Mouse (Mus musculus): ENCODE measurements around the gene E030018B13Rik. TPM values are rescaled to one million over a fixed set of nuclear protein-coding genes. Genes with fewer than 3 reads are reported as not detected.

Gene E030018B13Rik
- polyA plus RNA-seq (2015; fragmentation: Nextera tagmentation; extraction: Ambion mirVana): not detected in 2 replicates

DNA sequence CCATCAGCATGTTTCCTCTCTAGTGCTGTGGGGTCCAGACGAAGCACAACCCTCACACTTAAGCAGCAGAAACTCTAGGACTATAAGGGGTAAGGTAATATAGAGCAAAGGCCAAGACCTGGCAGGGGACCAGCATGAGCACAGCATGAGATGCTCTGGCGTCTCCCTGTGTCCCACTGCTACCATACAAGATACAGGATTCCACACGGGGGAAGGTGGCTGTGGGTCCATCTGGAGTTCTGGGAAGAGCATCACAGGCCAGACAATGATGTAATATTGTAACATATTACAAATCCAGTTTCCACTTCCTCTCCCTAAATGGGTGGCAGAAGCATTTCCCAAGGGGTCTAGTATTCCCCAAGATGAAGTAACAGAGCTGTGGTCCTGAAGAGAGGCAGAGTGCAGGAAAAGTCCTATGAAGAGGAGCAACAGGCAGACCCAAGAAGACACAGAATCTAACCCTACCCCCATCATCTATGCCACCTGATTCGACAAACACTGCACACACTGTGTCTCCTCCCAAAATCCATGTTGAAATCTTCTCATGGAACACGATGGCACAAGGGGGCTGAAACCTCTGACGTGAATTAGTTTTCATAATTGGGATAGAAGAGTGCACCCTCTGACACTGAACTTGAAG, at the start of gene E030018B13Rik:
E030018B13Rik (plus strand) TSS at position 590 of the 640 bp plus-strand sequence.
- ATAC-seq (ENCODE audit: low FRiP score): no peak
- no peak within 1 kb of the TSS for H3K4me3 ChIP-seq (replicated peaks)
- H3K27ac ChIP-seq (replicated peaks): no peak within 1 kb of the TSS
- no peak within 1 kb of the TSS for H3K4me2 ChIP-seq
- H3K27me3 ChIP-seq (replicated peaks): no peaks in the 10 kb centered on the region
- no peaks in the 10 kb centered on the region for H3K9me3 ChIP-seq (replicated peaks)
- WGBS: 93% methylated on average over 6 of the region's 6 CpGs
- peaks cover 44% of the 10 kb centered on the region for H3K4me1 ChIP-seq
- no peaks in the 10 kb centered on the region for H3K36me3 ChIP-seq
- H3K9ac ChIP-seq (replicated peaks): no peak within 1 kb of the TSS

- H3K36me3 ChIP-seq: no peaks in the 10 kb centered on the region
- H3K4me3 ChIP-seq (replicated peaks): no peak overlapping the region
- no peak for ATAC-seq (ENCODE audit: low FRiP score)
- H3K4me2 ChIP-seq: no peak overlapping the region
- no peak overlapping the region for H3K27ac ChIP-seq (replicated peaks)
- H3K9me3 ChIP-seq (replicated peaks): no peaks in the 10 kb centered on the region
- no peak overlapping the region for H3K9ac ChIP-seq (replicated peaks)
- no peaks in the 10 kb centered on the region for H3K4me1 ChIP-seq
- 82% methylated on average over 6 of the region's 6 CpGs for WGBS
- H3K27me3 ChIP-seq (replicated peaks): no peaks in the 10 kb centered on the region
Measured at GRCm38 (mm10) chr7:63868356-63868918, 48.2 kb upstream of the E030018B13Rik start.

- H3K4me3 ChIP-seq (replicated peaks): no peak overlapping the region
- peak; percentile 63 for ATAC-seq (ENCODE audit: low FRiP score)
- H3K9me3 ChIP-seq (replicated peaks): no peaks in the 10 kb centered on the region
- H3K27ac ChIP-seq (replicated peaks): no peak overlapping the region
- H3K9ac ChIP-seq (replicated peaks): no peak overlapping the region
- no peak overlapping the region for H3K4me2 ChIP-seq
- no peaks in the 10 kb centered on the region for H3K36me3 ChIP-seq
- no peaks in the 10 kb centered on the region for H3K27me3 ChIP-seq (replicated peaks)
- H3K4me1 ChIP-seq: no peaks in the 10 kb centered on the region
- 91% methylated on average over 6 of the region's 6 CpGs for WGBS
Measured at GRCm38 (mm10) chr7:63871698-63872097, 45.0 kb upstream of the E030018B13Rik start.

DNA sequence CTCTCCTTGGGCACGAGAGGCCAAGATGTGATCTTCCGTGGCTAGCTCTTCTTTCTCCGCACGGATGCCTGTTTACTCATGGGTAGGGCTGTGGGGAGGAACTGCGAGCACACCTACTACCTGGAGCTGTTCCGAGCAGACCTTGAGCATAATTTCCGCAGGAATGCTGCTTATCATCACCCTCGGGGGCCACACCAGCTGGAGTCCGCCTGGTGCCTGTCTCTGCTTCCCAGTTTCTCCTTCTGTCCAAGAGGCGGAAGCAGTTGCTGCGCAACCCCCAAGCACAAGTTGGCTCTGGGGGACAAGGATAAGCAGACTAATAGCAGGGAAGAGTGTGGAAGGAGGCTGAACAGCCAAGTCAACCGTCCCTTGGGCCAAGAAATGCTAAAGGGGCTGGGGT, 42.8 kb upstream of the E030018B13Rik start:
- Histone ChIP-seq H3K9me3 (replicated peaks) (no peaks in the 10 kb centered on the region), H3K9ac (replicated peaks) (no peak overlapping the region), H3K27me3 (replicated peaks) (no peaks in the 10 kb centered on the region), H3K4me2 (no peak overlapping the region), H3K4me1 (no peaks in the 10 kb centered on the region), H3K4me3 (replicated peaks) (no peak overlapping the region), H3K27ac (replicated peaks) (no peak overlapping the region), H3K36me3 (no peaks in the 10 kb centered on the region)
- ATAC-seq (ENCODE audit: low FRiP score): no peak
- 79% methylated on average over 12 of the region's 12 CpGs for WGBS

DNA sequence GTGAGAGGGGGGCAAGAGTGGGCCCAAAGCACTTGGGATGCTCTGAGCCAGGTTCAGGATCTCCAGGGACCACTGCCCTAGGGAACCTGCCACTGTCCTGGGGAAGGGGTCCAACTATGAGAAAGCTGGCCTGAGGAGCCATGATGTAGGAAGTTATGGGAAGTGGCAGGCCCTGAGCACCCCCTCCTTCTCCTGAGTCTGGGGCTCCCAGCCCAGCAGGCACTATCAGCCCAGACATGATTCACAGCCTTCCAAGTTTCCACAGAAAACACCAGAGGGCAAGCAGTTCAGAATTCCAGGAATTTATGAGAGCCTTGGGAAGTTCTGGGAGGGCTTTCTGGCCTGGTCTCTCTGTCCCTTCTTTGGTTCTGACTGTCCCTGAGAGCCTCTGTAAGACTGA, 41.0 kb upstream of the E030018B13Rik start:
- H3K27me3 ChIP-seq (replicated peaks): no peaks in the 10 kb centered on the region
- H3K36me3 ChIP-seq: no peaks in the 10 kb centered on the region
- no peak overlapping the region for H3K27ac ChIP-seq (replicated peaks)
- no peak overlapping the region for H3K4me3 ChIP-seq (replicated peaks)
- ATAC-seq (ENCODE audit: low FRiP score): no peak
- H3K9me3 ChIP-seq (replicated peaks): no peaks in the 10 kb centered on the region
- no peak overlapping the region for H3K4me2 ChIP-seq
- no peak overlapping the region for H3K9ac ChIP-seq (replicated peaks)
- no peaks in the 10 kb centered on the region for H3K4me1 ChIP-seq

DNA sequence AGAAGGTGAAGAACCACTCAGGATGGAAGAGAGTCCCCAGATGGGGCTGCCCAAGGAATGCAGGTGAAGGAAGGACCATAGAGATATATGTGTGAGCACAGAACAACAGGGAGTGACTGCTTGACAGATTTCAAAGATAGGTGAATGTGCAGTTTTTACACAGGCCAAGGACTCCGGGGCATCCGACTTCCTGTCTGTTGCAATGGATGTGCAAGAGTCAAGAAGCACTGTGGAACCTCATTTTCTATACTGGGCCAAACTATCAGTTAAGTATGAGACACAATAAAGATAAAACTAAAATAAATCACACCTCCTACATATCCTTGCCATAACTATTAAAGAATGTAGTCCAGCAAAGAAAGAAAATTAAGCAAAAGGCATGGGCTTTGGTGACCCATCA, 40.0 kb upstream of the E030018B13Rik start:
- WGBS: 94% methylated on average over 2 of the region's 2 CpGs
- Histone ChIP-seq H3K4me3 (replicated peaks) (no peak overlapping the region), H3K4me1 (no peaks in the 10 kb centered on the region), H3K9ac (replicated peaks) (no peak overlapping the region), H3K9me3 (replicated peaks) (no peaks in the 10 kb centered on the region), H3K4me2 (no peak overlapping the region), H3K36me3 (no peaks in the 10 kb centered on the region), H3K27ac (replicated peaks) (no peak overlapping the region), H3K27me3 (replicated peaks) (no peaks in the 10 kb centered on the region)
- ATAC-seq (ENCODE audit: low FRiP score): no peak

- no peaks in the 10 kb centered on the region for H3K4me1 ChIP-seq
- no peak for ATAC-seq (ENCODE audit: low FRiP score)
- H3K9ac ChIP-seq (replicated peaks): no peak overlapping the region
- H3K36me3 ChIP-seq: no peaks in the 10 kb centered on the region
- no peaks in the 10 kb centered on the region for H3K27me3 ChIP-seq (replicated peaks)
- 30% methylated on average over 14 of the region's 14 CpGs for WGBS
- no peaks in the 10 kb centered on the region for H3K9me3 ChIP-seq (replicated peaks)
- H3K27ac ChIP-seq (replicated peaks): no peak overlapping the region
- no peak overlapping the region for H3K4me3 ChIP-seq (replicated peaks)
- H3K4me2 ChIP-seq: no peak overlapping the region
Measured at GRCm38 (mm10) chr7:63877610-63878009, 39.0 kb upstream of the E030018B13Rik start.

DNA sequence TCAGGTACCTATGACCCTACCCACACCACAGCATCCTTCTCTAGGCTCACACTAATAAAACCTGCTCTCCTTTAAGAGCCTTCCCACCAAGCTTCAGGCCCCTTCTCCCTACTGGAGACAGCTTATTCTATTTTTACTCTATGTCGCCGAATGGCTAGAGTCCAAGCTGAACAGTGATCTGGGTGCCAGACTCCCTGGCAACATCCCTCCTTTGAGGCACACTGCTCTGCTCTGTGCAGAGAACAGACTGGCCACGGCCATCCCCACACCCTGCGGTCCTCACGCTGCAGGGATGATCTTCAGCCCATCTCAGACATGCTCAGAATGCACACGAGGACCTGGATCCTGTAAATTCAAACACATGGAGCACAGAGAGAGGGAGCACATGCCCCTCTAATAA, 37.1 kb upstream of the E030018B13Rik start:
- ATAC-seq (ENCODE audit: low FRiP score): no peak

GRCm38 (mm10) chr7:63882739-63883138, 33.9 kb upstream of the E030018B13Rik start:
- 86% methylated on average over 7 of the region's 7 CpGs for WGBS
- Histone ChIP-seq H3K4me1 (no peaks in the 10 kb centered on the region), H3K36me3 (no peaks in the 10 kb centered on the region), H3K27ac (replicated peaks) (no peak overlapping the region), H3K4me3 (replicated peaks) (no peak overlapping the region), H3K4me2 (no peak overlapping the region), H3K9me3 (replicated peaks) (no peaks in the 10 kb centered on the region), H3K9ac (replicated peaks) (no peak overlapping the region), H3K27me3 (replicated peaks) (no peaks in the 10 kb centered on the region)
- no peak for ATAC-seq (ENCODE audit: low FRiP score)

More for the DNA sequence above, 37.1 kb upstream of the E030018B13Rik start:
- Histone ChIP-seq H3K9ac (replicated peaks) (no peak overlapping the region), H3K4me1 (no peaks in the 10 kb centered on the region), H3K4me3 (replicated peaks) (no peak overlapping the region), H3K4me2 (no peak overlapping the region), H3K27me3 (replicated peaks) (no peaks in the 10 kb centered on the region), H3K27ac (replicated peaks) (no peak overlapping the region), H3K36me3 (no peaks in the 10 kb centered on the region), H3K9me3 (replicated peaks) (no peaks in the 10 kb centered on the region)
- 71% methylated on average over 6 of the region's 6 CpGs for WGBS

GRCm38 (mm10) chr7:63885025-63885424, 31.6 kb upstream of the E030018B13Rik start:
- no peak for ATAC-seq (ENCODE audit: low FRiP score)
- H3K27me3 ChIP-seq (replicated peaks): no peaks in the 10 kb centered on the region
- no peak overlapping the region for H3K4me2 ChIP-seq
- 87% methylated on average over 7 of the region's 7 CpGs for whole genome bisulfite sequencing
- H3K4me3 ChIP-seq (replicated peaks): no peak overlapping the region
- no peak overlapping the region for H3K9ac ChIP-seq (replicated peaks)
- H3K9me3 ChIP-seq (replicated peaks): no peaks in the 10 kb centered on the region
- H3K36me3 ChIP-seq: peaks cover 6% of the 10 kb centered on the region
- 0 out of 2 replicates have a peak overlapping the region, but pooled peaks have one; percentile 11 for H3K27ac ChIP-seq (replicated peaks)
- peaks cover 4% of the 10 kb centered on the region; the same call in 1 of the 2 replicates for H3K4me1 ChIP-seq

DNA sequence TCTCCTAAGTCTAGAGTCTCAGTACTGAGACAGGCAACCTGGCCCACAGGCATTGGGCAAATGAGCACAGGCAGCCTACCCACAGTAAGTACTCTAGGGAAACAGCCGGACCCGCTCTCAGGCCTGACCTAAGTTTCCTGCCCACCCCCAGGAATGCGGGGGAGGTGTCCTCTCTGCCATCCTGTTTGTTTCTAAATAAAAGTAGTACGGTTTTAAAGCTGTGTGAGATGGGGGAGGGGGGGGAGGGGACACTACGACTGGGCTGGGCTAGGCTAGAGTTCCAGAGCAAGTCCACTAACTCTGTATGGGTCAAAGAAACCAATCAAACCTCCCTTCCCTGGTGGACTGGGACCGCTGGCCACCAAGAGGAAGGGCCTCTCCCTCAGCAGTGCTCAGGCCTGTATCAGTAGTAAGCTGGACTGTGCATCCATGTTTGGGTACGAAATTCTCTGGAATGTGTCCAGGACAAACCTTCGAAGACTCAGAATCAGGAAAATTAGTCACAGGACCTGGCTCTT, 29.6 kb upstream of the E030018B13Rik start:
- H3K27ac ChIP-seq (replicated peaks): no peak overlapping the region
- peaks cover 12% of the 10 kb centered on the region for H3K36me3 ChIP-seq
- no peak overlapping the region for H3K4me2 ChIP-seq
- H3K4me3 ChIP-seq (replicated peaks): no peak overlapping the region
- H3K27me3 ChIP-seq (replicated peaks): no peaks in the 10 kb centered on the region
- 71% methylated on average over 8 of the region's 8 CpGs for WGBS
- peaks cover 4% of the 10 kb centered on the region; the same call in 1 of the 2 replicates for H3K4me1 ChIP-seq
- no peaks in the 10 kb centered on the region for H3K9me3 ChIP-seq (replicated peaks)
- no peak for ATAC-seq (ENCODE audit: low FRiP score)
- no peak overlapping the region for H3K9ac ChIP-seq (replicated peaks)

- H3K4me1 ChIP-seq: peaks cover 4% of the 10 kb centered on the region; the same call in 1 of the 2 replicates
- H3K27ac ChIP-seq (replicated peaks): no peak overlapping the region
- H3K27me3 ChIP-seq (replicated peaks): no peaks in the 10 kb centered on the region
- no peak overlapping the region for H3K9ac ChIP-seq (replicated peaks)
- no peak overlapping the region for H3K4me3 ChIP-seq (replicated peaks)
- peaks cover 12% of the 10 kb centered on the region for H3K36me3 ChIP-seq
- ATAC-seq (ENCODE audit: low FRiP score): no peak
- H3K4me2 ChIP-seq: no peak overlapping the region
- no peaks in the 10 kb centered on the region for H3K9me3 ChIP-seq (replicated peaks)
- 88% methylated on average over 10 of the region's 10 CpGs for WGBS
Measured at GRCm38 (mm10) chr7:63887602-63888123, 29.0 kb upstream of the E030018B13Rik start.
